Comparison of ENCODE assay signal across 35 mouse cellular contexts in the genomic region with DNA sequence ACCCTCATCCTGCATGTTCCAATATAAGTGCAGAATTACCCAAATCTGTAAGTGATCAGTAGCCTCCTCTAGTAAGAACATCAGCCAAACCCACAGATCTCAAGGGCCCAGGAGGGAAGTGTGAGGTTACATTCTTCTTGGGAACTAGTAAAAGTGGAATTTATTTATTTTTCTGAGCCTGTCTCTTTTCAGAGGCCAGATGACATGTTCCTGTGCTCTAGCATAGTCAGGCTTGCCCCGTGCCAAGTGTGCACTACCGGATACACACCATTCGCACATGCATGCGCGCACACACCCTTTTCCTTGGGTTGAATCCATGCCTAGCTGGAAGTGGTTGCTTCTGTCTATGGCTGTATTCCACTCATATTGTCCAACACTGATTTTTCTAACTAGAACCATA. TPM values are rescaled to one million over a fixed set of nuclear protein-coding genes. Genes with fewer than 3 reads are reported as not detected.
DNase-seq lines count a peak whose midpoint lies in the region; ATAC-seq and TF ChIP-seq lines count a peak whose summit lies in the region.
"Had no signal": no experiment of that assay in that cellular context is flagged by ENCODE, and none has a peak within 500 bp of the region (broad histone marks: within the 10 kb centered on the region; RNA-seq: fewer than 3 reads in every experiment).

No protein-coding gene starts in this region.

- no peaks in the 10 kb centered on the region for H3K4me1 ChIP-seq in lung, postnatal 0 days (ENCODE audit: insufficient read depth, low read depth, low read length)
- peaks cover 18% of the 10 kb centered on the region for H3K4me1 ChIP-seq in embryonic facial prominence, embryonic 15.5 days
- H3K4me1 ChIP-seq: hindbrain, embryonic 15.5 days; liver, embryonic 12.5 days; midbrain, embryonic 15.5 days; stomach, embryonic 15.5 days had no signal

- DNase-seq in layer of hippocampus, adult 2 months (ENCODE audit: low spot score in 2 of 2), result no peak
- no peak for DNase-seq in layer of hippocampus, adult 8-10 months (ENCODE audit: low spot score in 2 of 2)
- DNase-seq in lung, postnatal 0 days (ENCODE audit: low spot score), result peak; percentile 7
- no peak for DNase-seq in lung, postnatal 36 days
- no peak for DNase-seq in left cerebral cortex, adult 8-10 months (ENCODE audit: low spot score in 2 of 2)
- DNase-seq in kidney, postnatal 10 days, result no peak
- DNase-seq: adrenal gland, postnatal 14 days; B cell, adult 2 months; cerebellum, adult 11 months; cerebellum, adult 9-10 months; cerebellum, postnatal 36 days; embryo, embryonic 11 days; gastrocnemius, postnatal 14 days; heart, postnatal 10 days; kidney, adult 11 months; layer of hippocampus, postnatal 36 days; lung, postnatal 14 days; right cerebral cortex, postnatal 14 days; thymus, postnatal 14 days had no signal

- H3K27ac ChIP-seq in layer of hippocampus, adult 2 months, result peak overlapping the region; percentile 53; the same call in 1 of the 2 replicates
- H3K27ac ChIP-seq in lung, postnatal 0 days (ENCODE audit: low read length), result no peak overlapping the region
- H3K27ac ChIP-seq in embryonic facial prominence, embryonic 15.5 days (replicated peaks), result peak overlapping the region; percentile 5; the same call in 1 of the 2 replicates
- H3K27ac ChIP-seq: forebrain, embryonic 13.5 days; heart, embryonic 13.5 days; hindbrain, embryonic 15.5 days; kidney, embryonic 15.5 days; liver, embryonic 12.5 days; midbrain, embryonic 10.5 days; midbrain, embryonic 15.5 days; neural tube, embryonic 15.5 days; stomach, embryonic 15.5 days had no signal

- no peak overlapping the region for H3K9ac ChIP-seq in lung, postnatal 0 days (replicated peaks; ENCODE audit: low read depth)
- no peak overlapping the region for H3K9ac ChIP-seq in embryonic facial prominence, embryonic 15.5 days
- H3K9ac ChIP-seq: forebrain, embryonic 13.5 days; heart, embryonic 13.5 days; hindbrain, embryonic 15.5 days; kidney, embryonic 15.5 days; liver, embryonic 12.5 days; midbrain, embryonic 15.5 days; neural tube, embryonic 15.5 days; stomach, embryonic 15.5 days had no signal

- H3K36me3 ChIP-seq in lung, postnatal 0 days (ENCODE audit: insufficient read depth, low read length), result no peaks in the 10 kb centered on the region
- no peaks in the 10 kb centered on the region for H3K36me3 ChIP-seq in embryonic facial prominence, embryonic 15.5 days
- H3K36me3 ChIP-seq: heart, embryonic 13.5 days; hindbrain, embryonic 15.5 days; kidney, embryonic 15.5 days; liver, embryonic 12.5 days; midbrain, embryonic 10.5 days; midbrain, embryonic 15.5 days; neural tube, embryonic 15.5 days; stomach, embryonic 15.5 days had no signal

- no peaks in the 10 kb centered on the region for H3K9me3 ChIP-seq in lung, postnatal 0 days (ENCODE audit: low read length)
- no peaks in the 10 kb centered on the region for H3K9me3 ChIP-seq in embryonic facial prominence, embryonic 15.5 days (replicated peaks)
- H3K9me3 ChIP-seq: forebrain, embryonic 13.5 days; heart, embryonic 13.5 days; hindbrain, embryonic 15.5 days; kidney, embryonic 15.5 days; liver, embryonic 12.5 days; midbrain, embryonic 10.5 days; midbrain, embryonic 15.5 days; neural tube, embryonic 15.5 days; stomach, embryonic 15.5 days had no signal

- H3K4me2 ChIP-seq in lung, postnatal 0 days (replicated peaks; ENCODE audit: low read depth, low read length), result no peak overlapping the region
- H3K4me2 ChIP-seq in embryonic facial prominence, embryonic 15.5 days (replicated peaks), result no peak overlapping the region
- H3K4me2 ChIP-seq: heart, embryonic 13.5 days; hindbrain, embryonic 15.5 days; kidney, embryonic 15.5 days; liver, embryonic 12.5 days; midbrain, embryonic 15.5 days; stomach, embryonic 15.5 days had no signal

- H3K4me3 ChIP-seq in layer of hippocampus, adult 2 months, result no peak overlapping the region
- H3K4me3 ChIP-seq in lung, postnatal 0 days (ENCODE audit: low read depth, low read length), result no peak overlapping the region
- no peak overlapping the region for H3K4me3 ChIP-seq in embryonic facial prominence, embryonic 15.5 days (replicated peaks)
- H3K4me3 ChIP-seq: forebrain, embryonic 13.5 days; heart, embryonic 13.5 days; hindbrain, embryonic 15.5 days; kidney, embryonic 15.5 days; liver, embryonic 12.5 days; midbrain, embryonic 10.5 days; midbrain, embryonic 15.5 days; neural tube, embryonic 15.5 days; stomach, embryonic 15.5 days had no signal

- no peak for ATAC-seq in lung, postnatal 0 days
- no peak; the same call in 1 of the 2 replicates for ATAC-seq in embryonic facial prominence, embryonic 15.5 days (ENCODE audit: insufficient number of reproducible peaks, low FRiP score, low TSS enrichment, low read depth)
- ATAC-seq: inflammation-experienced regulatory T-cells, adult 6 months; liver, embryonic 12.5 days; midbrain, embryonic 15.5 days had no signal

- TF ChIP-seq CTCF in layer of hippocampus, adult 2 months (conservative IDR thresholded peaks at IDR 0.05), result no peak
- no peak for TF ChIP-seq CTCF in lung, postnatal 0 days (IDR thresholded peaks at IDR 0.05)

- H3K27me3 ChIP-seq in lung, postnatal 0 days (replicated peaks; ENCODE audit: insufficient read depth, low read length), result no peaks in the 10 kb centered on the region
- no peaks in the 10 kb centered on the region for H3K27me3 ChIP-seq in embryonic facial prominence, embryonic 15.5 days
- H3K27me3 ChIP-seq: kidney, embryonic 15.5 days; neural tube, embryonic 15.5 days; stomach, embryonic 15.5 days had no signal

- TF ChIP-seq EP300 in lung, postnatal 0 days (IDR thresholded peaks at IDR 0.05), result no peak

- 54% methylated on average over 5 of the region's 5 CpGs for WGBS in lung, postnatal 0 days
- WGBS in embryonic facial prominence, embryonic 15.5 days, result 61% methylated on average over 5 of the region's 5 CpGs

RNA-seq across cellular contexts. Expression of gene Lap3, which starts 17.4 kb away (rescaled TPM):
- 10 to 100 TPM; 54.3 to 58.7 TPM for total RNA-seq in layer of hippocampus, adult 2 months (2021)
- 10 to 100 TPM; 62.0 to 95.0 (median 71.4) TPM for total RNA-seq in layer of hippocampus, adult 8-10 months (2022)
- 48.7 and 60.8 TPM in 2 replicates for polyA plus RNA-seq in lung, postnatal 0 days (2015; fragmentation: Nextera tagmentation; extraction: Ambion mirVana)
- polyA plus RNA-seq in embryonic facial prominence, embryonic 15.5 days (2015; fragmentation: Nextera tagmentation; extraction: Ambion mirVana), result 67.7 and 68.7 TPM in 2 replicates
- total RNA-seq in left cerebral cortex, adult 8-10 months (2022), result 10 to 100 TPM; 58.1 to 68.9 (median 63.5) TPM

RNA-seq across cellular contexts. Expression of gene Clrn2, which starts 22.2 kb away (rescaled TPM):
- total RNA-seq in layer of hippocampus, adult 2 months (2021), result under 1 TPM; 0.39 to 0.54 TPM
- total RNA-seq in layer of hippocampus, adult 8-10 months (2022), result under 1 TPM in 2 of 4 experiments, not detected in 2; 0.69 to 0.80 TPM
- not detected in 2 replicates for polyA plus RNA-seq in lung, postnatal 0 days (2015; fragmentation: Nextera tagmentation; extraction: Ambion mirVana)
- 0.17 and 0.24 TPM in 2 replicates for polyA plus RNA-seq in embryonic facial prominence, embryonic 15.5 days (2015; fragmentation: Nextera tagmentation; extraction: Ambion mirVana)
- total RNA-seq in left cerebral cortex, adult 8-10 months (2022), result 1 to 10 TPM in 1 of 4 experiments, under 1 TPM in 3; 0.40 to 1.1 (median 0.49) TPM
- total RNA-seq: adrenal gland, postnatal 14 days; gastrocnemius, postnatal 14 days; granulocyte monocyte progenitor cell, adult 5-6 weeks; heart, postnatal 10 days; hematopoietic stem cell, adult 5-6 weeks; megakaryocyte progenitor cell, adult 5-6 weeks had no signal
- polyA plus RNA-seq: forebrain, embryonic 13.5 days; heart, embryonic 13.5 days; inflammation-experienced regulatory T-cells, adult 6 months; kidney, embryonic 15.5 days; limb, embryonic 11.5 days; liver, embryonic 12.5 days; midbrain, embryonic 10.5 days; neural tube, embryonic 15.5 days; stomach, embryonic 15.5 days; urinary bladder, adult 2 months had no signal

RNA-seq across cellular contexts. Expression of gene Qdpr, which starts 25.7 kb away (rescaled TPM):
- 100 to 1,000 TPM; 167 to 169 TPM for total RNA-seq in layer of hippocampus, adult 2 months (2021)
- 100 to 1,000 TPM; 206 to 221 (median 212) TPM for total RNA-seq in layer of hippocampus, adult 8-10 months (2022)
- 83.5 and 85.3 TPM in 2 replicates for polyA plus RNA-seq in lung, postnatal 0 days (2015; fragmentation: Nextera tagmentation; extraction: Ambion mirVana)
- polyA plus RNA-seq in embryonic facial prominence, embryonic 15.5 days (2015; fragmentation: Nextera tagmentation; extraction: Ambion mirVana), result 122 and 126 TPM in 2 replicates
- total RNA-seq in left cerebral cortex, adult 8-10 months (2022), result 100 to 1,000 TPM; 198 to 242 (median 219) TPM

RNA-seq across cellular contexts. Expression of gene Med28, which starts 44.3 kb away (rescaled TPM):
- 100 to 1,000 TPM in 1 of 2 experiments, 10 to 100 TPM in 1; 96.8 to 102 TPM for total RNA-seq in layer of hippocampus, adult 2 months (2021)
- total RNA-seq in layer of hippocampus, adult 8-10 months (2022), result 100 to 1,000 TPM in 3 of 4 experiments, 10 to 100 TPM in 1; 88.0 to 105 (median 102) TPM
- 182 and 185 TPM in 2 replicates for polyA plus RNA-seq in lung, postnatal 0 days (2015; fragmentation: Nextera tagmentation; extraction: Ambion mirVana)
- polyA plus RNA-seq in embryonic facial prominence, embryonic 15.5 days (2015; fragmentation: Nextera tagmentation; extraction: Ambion mirVana), result 232 and 236 TPM in 2 replicates
- 100 to 1,000 TPM in 3 of 4 experiments, 10 to 100 TPM in 1; 97.1 to 104 (median 102) TPM for total RNA-seq in left cerebral cortex, adult 8-10 months (2022)
